Mouse (Mus musculus): ENCODE data around the gene Aplp1.

Aplp1 gene

GRCm38 (mm10) chr7:30444154-30444970 lies 973 bp downstream of the Aplp1 start:
- DNase-seq = peak; percentile 83

GRCm38 (mm10) chr7:30443696-30444095 lies 1.6 kb downstream of the Aplp1 start:
- DNase-seq = no peak

- peak; percentile 55 for DNase-seq
Measured at GRCm38 (mm10) chr7:30440697-30441096, 4.6 kb downstream of the Aplp1 start.

GRCm38 (mm10) chr7:30439734-30440133 lies 5.6 kb downstream of the Aplp1 start:
- no peak for DNase-seq

- no peak for DNase-seq
Measured at GRCm38 (mm10) chr7:30436879-30437278, 8.5 kb downstream of the Aplp1 start.

- DNase-seq = no peak
Measured at GRCm38 (mm10) chr7:30435156-30435555, 10.2 kb downstream of the Aplp1 start.

- DNase-seq = no peak
Measured at GRCm38 (mm10) chr7:30434701-30435100, 10.6 kb downstream of the Aplp1 start.

GRCm38 (mm10) chr7:30434238-30434637 lies 11.1 kb downstream of the Aplp1 start:
- no peak for DNase-seq

GRCm38 (mm10) chr7:30431793-30432192 lies 13.5 kb downstream of the Aplp1 start:
- DNase-seq = peak; percentile 93

- DNase-seq = no peak
Measured at GRCm38 (mm10) chr7:30430191-30430590, 15.1 kb downstream of the Aplp1 start.

GRCm38 (mm10) chr7:30429327-30429726 lies 16.0 kb downstream of the Aplp1 start:
- DNase-seq = no peak

- peak; percentile 83 for DNase-seq
Measured at GRCm38 (mm10) chr7:30423071-30423641, 22.2 kb downstream of the Aplp1 start.

GRCm38 (mm10) chr7:30422560-30422959 lies 22.8 kb downstream of the Aplp1 start:
- no peak for DNase-seq

- DNase-seq = peak; percentile 96
Measured at GRCm38 (mm10) chr7:30421890-30422435, 23.4 kb downstream of the Aplp1 start.

GRCm38 (mm10) chr7:30421175-30421889 lies 24.0 kb downstream of the Aplp1 start, which contains the start of gene Nfkbid:
TSS of gene Nfkbid (plus strand) at chr7:30421732.
- peak; percentile 67 for DNase-seq

GRCm38 (mm10) chr7:30420673-30421072 lies 24.7 kb downstream of the Aplp1 start:
- DNase-seq = no peak

GRCm38 (mm10) chr7:30419561-30420499 lies 25.5 kb downstream of the Aplp1 start, which contains the start of gene Hcst:
TSS of gene Hcst (minus strand) at chr7:30419854.
- no peak for DNase-seq

- DNase-seq = no peak
Measured at GRCm38 (mm10) chr7:30417856-30418255, 27.5 kb downstream of the Aplp1 start.

GRCm38 (mm10) chr7:30413596-30413995 lies 31.7 kb downstream of the Aplp1 start, which contains the start of gene Tyrobp:
TSS of gene Tyrobp (plus strand) at chr7:30413760.
- DNase-seq = no peak

GRCm38 (mm10) chr7:30412735-30413147 lies 32.6 kb downstream of the Aplp1 start:
- DNase-seq = no peak

GRCm38 (mm10) chr7:30411023-30411422 lies 34.3 kb downstream of the Aplp1 start:
- no peak for DNase-seq

GRCm38 (mm10) chr7:30409789-30410188 lies 35.5 kb downstream of the Aplp1 start:
- DNase-seq = no peak
